Mouse (Mus musculus) urinary bladder, postnatal 36 days (tissue): ENCODE results near the gene Ncan.
A peak's percentile ranks its signal among the peaks of the same experiment; 100 is the strongest.

ENCODE experiments used
- DNase-seq, 2 experiments: peaks; one replicate each; pipeline ENCODE4 v3.0.0; 2022; ENCODE audit warnings: low spot score in 2 of 2, mixed read lengths in 1 of 2

The Ncan gene

DNA sequence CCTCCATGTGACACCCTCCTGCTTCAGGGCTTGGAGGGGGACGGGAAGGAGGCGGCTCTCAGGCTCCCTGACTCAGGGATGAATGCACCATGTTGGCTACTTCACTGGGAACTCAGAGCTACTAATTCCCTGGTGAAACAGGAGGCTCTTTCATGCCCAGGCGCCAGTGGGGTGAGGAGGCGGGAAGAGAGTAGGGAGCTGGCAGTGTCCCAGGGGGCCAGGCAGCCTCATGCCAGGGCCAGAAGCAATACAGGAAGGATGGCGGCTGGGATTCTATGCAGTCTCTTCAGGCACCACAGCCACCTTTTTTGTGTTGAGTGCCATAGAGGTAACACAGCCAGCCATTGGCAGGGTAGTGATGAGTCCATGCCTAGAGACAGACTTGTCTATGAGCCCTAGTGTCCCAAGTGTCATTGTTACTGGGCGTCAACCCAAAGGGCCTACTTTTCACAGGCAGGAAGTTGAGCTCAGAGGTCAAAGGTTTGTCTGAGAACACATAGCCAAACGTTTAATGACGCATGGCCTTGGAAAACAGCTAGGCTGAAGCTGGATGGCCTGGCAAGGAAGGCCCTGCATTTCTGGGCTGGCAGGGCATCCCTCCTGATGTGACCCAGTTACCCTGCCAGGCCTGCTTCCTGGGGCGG lies 8.8 kb upstream of the Ncan start:
- peak in 1 of 2 experiments; percentile 29 for DNase-seq

DNA sequence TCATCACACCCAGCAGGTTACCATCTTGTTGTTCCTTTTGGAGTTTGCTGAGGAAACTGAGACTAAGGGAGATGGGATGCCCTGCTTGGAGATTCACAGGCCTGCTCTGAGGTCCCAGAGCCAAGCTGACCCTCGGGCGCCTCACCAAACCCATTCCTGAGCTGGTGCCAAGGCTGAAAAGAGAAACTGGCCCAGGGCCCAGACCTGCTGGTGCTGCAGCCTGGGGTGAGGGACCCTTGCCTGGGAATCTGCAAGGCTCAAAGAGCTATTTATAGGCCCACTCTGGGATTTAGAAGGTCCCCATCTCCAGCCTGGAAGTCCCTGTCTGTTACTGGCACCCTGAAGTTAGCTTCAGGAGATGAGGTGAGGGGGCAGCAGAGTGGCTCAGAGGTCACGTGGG lies 7.8 kb upstream of the Ncan start:
- DNase-seq, result peak in 1 of 2 experiments; percentile 47

DNA sequence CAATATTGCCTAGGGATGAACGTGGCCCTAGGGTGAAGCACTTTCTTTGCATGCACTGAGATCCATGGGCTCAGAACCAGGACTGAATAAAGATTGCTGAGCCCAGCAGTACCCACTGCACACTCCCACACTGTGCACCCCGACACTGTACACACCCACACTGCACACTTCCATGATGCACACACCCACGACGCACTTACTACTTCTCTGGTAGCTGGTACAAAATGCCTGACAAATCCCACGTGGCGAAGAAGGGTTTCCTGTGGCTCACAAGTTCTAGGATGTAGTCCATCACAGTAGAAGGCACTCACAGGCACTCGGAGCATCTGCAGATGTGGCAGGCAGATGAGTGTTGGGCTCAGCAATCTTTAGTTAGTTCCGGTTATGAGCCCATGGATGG lies 4.3 kb upstream of the Ncan start:
- DNase-seq, result no peak

DNA sequence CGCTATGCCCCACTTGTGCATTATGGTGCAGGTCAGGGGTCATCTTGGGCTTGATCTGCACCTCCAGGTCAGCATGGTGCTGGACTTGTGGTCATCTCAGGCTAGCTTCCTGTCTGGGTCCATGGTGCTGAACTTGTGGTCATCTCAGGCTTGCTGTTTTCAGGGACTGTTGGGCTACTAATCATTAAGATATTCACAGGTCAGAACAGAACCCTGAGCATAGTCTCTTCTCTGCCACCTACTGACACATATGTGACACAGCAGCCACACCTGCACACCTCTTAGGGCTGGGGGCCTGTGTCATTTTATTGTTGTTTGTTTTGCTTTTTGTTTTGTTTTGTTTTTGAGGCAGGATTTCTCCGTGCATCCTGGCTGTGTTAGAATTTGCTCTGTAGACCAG lies 2.2 kb upstream of the Ncan start:
- no peak for DNase-seq

DNA sequence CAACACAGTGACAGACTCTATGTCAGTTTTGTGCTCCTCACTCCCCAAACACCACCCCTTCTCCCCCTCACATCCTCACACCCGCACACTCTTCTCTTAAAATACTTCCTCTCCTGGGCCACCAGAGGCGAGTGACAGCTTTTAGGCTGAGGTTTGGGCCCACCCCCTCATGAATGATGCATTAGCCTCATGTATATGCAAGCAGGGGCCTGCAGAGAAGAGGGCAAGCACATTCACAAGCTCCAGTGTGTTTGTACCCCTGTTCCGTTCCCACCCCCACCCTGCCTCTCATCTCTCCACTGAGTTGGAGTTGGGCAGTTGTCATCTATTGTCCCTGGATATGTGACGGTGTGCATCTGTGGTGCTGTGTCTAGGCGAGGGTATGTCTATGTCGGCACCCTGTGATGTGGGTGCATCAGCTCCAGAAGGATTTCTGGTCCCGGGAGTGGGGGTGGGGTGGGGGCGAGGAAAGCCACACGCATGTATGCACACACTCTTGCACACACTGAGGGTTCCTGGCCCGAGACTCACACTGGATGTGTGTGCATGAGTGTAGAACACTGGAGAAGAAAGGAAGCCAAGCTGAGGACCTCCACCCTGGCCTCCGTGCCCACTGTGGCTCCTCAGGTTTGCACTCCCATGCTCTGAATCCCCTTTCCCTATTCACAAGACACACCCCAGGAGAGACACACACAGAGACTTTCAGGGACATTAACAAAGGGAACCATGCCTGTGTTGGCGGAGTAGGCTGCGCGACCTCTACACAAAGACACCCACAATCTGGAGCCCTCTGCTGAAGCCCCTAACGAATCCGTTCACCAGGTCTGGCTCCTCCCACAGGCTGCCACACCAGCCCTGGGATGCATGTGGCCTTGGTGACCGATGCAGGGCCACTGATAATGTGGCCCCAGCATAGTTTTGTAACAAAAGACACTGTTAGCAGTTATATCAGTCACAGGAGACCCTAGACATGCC lies 1.7 kb downstream of the Ncan start:
- DNase-seq, result no peak

DNA sequence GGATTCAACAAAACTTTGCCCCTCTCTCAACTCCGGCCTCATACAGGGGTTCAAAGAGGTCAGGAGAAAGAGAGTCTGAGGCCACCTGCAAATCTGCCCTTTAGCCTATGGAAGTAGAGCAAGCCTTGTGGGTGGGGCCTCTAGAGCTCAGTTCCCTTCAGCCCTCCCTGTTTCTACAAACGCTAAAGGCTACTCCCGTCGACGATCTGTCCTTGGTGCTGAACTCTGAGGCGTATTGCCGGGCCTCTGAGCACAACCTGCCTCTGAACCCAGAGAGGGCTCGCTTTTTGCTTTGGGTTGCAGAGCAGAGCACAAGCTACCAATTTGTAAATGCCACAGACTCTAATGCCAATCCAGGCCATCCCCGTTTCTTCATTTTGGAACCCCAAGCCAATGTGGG lies 3.1 kb downstream of the Ncan start:
- DNase-seq, result no peak

DNA sequence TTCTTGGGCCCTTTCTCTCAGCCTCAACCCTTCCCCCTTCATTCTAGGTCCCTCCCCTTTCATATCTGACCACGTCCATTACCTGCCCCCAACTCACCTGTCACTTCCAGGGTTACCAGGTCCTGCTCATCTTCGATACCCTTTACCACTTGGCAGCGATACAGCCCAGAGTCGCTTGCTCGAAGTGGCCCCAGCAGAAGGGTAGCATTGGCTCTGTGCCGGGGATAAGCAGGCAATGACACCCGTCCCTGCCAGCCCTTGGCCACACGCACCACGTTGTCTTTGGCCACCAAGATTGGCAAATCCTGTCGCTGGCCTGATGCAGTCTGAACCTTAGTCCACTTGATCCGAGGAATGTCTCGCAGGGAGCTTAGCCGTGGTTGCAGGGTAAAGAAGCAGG lies 5.8 kb downstream of the Ncan start:
- no peak for DNase-seq

DNA sequence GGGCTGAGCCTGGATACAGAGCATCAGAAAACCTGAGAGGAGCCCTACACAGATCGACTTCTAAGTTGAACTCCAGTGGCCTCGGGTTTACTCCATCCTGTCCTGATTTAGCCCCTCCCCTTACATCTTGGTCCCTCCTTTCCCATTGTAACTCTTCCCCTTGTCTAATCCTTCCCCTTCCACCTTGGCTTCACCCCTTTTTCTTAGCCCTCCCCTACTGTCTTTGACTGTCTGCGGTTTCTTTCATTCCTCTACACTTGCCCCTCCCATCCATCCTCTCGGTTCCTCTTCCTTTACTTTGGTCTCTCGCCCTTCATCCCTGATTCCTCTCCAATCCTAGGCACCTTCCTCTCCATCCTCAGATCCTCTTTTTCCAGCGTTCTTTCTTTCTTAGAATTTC lies 6.2 kb downstream of the Ncan start:
- no peak for DNase-seq

DNA sequence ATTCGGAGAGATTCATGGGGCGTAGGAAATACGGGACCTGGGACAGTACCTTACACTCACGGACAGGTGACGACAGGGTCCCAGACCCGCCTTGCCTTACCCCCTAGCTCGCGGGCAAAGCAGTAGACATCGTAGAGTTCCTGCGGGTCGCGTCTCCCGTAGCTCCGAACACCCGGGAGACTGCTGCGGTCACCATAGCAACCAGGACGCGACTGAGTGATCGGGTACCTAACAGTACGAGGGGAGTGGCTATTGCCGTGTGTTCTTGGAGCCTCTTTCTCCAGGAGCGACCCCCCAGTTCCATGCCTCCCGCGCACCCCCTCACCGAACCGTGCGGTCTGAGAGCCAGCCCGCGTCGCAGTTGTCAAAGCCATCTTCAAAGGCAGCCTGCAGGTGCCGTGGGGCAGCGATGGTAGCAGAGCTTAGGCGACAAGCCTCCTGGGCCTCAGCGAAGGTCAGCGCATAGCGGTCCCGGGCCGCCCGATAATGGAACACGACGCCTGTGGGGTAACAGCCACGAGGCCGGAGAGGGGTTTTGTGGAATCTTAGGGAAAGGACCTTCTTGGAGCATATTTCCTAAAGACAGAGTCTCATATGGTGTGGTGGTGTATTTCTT lies 8.2 kb downstream of the Ncan start:
- no peak for DNase-seq

DNA sequence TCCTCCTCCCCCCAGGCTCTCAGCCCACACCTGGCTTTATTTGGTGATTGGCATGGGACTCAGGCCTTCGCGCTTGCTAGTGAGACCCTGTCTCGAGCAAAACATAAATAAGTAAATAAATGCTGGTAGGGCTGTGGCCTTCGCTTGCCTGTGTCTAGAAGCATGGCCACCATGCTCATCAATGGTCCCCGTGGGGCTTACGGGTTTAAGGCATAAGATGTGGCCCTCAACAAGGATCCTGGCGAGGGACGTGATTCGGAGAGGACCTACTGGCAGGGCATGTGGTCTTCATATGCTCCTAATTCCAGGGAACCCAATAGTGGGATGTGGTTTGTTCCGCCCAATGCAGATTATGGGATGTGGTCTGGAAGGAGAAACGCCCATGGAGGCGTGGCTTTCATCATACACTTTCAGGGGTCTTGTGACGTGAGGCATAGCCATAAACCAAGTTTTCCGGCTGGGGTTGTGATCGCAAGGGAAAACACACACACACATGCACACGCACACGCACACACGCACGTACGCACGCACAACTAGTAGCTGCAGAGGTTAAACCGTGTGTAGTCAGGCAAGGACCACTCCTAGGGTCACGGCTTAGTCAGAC lies 9.4 kb downstream of the Ncan start:
- no peak for DNase-seq

DNA sequence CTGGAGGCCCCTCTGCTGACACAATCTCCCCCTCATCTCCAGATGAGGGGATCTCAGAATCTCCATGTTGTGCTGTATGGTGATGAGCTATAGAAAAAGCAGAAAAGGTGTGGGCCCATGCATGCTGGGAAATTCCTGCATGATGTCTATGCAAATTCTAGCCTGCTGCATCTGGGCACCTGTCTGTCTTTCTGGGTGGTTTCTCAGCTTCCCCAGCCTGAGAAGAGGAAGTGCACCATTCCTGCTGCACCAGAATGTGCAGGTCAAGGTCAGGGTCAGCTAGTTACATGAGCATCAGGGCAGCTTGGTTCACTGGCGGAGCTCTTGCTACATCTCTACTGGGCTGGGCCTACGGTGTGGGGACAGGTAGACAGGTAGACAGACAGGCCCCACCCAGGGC lies 10.2 kb downstream of the Ncan start:
- DNase-seq, result no peak

DNA sequence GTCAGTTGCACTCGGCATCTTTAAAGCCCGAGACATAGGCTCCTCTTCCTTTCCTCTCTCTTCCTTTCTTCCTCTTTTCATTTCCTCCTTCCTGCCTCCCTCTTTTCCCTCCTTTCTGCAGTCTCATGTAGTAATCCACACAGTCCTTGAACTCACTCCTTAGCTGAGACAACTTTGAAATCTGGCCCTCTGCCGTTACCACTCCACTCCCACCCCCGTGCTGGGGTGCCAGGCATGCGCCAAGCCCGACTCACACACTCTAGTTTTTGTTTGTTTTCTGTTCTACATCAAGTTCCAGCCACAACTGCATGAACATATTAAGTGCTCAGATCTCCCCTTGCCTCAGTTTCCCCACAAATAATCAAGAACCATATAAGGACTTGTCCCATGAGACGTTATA lies 15.8 kb downstream of the Ncan start:
- DNase-seq, result no peak

DNA sequence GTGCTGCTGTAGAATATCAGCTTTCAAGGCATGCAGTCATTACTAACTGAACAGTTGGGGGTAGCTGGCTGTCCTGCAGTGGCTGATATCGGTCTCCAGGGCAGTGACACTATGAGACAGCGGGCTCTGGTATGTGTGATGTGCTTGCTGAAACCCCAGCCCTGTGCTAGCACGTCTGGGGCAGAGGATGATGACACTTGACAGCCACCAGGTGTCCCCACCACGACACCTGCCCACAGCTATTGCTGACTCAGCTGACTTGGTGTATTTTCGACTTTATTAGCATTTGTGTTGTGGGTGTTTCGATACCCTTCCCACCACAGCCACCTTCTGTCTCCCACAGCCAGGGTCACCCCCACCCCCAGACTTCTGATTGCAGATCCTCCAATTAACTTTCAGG lies 16.2 kb downstream of the Ncan start:
- peak in 1 of 2 experiments; percentile 25 for DNase-seq

DNA sequence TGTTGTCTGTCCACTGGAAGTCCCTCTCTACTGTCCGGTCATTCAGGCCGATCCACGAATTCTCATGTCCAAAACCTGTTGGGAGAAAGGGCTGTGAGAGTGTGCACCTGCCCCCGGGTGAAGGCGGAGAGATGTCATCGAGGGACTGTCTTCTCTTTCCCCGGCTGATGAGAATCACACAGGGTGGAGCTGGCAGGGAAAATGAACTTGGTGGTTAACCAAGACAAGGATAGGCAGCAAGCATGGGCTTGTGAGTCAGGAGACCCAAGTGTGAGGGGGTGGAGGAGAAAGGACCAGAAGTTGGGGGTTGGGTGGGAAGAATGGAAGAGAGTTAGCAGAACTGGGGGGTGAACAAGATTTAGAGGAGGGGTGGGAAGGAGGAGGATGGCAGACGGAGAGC lies 20.4 kb downstream of the Ncan start:
- no peak for DNase-seq

DNA sequence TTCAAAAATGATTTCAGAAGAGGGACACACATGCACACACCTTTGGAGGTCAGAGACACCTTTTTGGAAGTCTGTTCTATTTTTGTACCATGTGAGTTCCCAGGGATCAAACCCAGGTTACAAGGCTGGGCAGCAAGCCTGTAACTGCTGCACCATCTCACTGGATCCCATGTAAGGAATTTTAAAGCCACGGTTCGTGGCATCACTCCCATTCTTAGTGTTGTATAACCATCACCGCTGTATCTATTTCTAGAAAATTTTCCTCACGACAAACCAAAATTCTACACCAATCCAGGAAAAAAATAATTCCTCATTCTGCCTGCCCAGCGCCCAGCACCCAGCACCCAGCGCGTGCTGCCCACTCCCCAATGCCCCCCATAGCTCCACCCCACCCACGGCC lies 21.4 kb downstream of the Ncan start:
- no peak for DNase-seq

DNA sequence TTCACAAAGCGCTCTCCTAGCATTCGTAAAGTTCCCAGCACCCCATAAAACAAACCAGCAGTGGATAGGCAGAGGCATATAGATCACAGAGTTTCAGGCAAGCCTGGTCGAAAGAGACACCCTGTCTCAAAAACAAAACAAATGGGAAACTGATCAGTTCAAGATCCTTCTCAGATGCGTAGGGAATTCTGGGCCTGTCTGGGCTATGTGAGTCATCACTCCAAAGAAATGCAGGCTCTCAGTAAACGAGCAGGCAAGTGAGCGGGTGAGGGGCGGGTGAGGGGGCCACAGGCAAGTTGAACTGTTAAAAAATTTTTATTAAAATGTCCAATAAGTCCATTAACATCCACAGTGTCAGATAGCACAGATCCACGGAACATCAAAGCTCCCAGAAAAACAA lies 27.9 kb downstream of the Ncan start:
- no peak for DNase-seq

DNA sequence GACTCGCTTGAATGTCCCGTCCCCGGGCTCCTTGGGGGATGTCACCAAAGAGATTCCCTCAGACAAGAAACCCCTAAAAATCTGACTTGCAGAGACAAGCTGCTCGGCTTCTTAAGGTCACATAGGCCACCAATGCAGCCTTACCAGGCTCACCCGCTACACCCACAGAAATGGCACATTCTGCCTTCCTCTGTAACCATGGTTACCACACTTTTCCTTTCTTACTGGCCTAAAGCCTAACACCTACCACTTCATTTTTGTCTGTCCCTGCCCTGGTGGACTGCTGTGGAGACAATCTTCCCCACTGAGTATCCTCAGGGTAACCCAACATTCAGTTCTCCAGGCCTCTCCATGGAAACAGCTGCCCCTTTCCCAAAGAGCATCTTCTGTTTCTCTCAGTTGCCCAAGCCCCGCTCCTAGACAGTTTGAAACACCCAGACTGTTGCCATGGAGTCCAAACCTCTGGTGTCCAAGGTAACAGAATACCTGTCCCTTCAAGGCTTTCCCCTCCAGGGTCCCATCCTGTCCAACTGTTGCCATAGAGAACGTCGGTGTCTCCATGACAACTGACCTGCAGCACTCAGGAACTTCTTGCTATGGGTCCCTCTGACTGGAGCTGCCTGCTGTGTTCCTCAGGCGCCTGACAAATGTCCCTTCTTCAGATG lies 31.2 kb downstream of the Ncan start:
- no peak for DNase-seq

DNA sequence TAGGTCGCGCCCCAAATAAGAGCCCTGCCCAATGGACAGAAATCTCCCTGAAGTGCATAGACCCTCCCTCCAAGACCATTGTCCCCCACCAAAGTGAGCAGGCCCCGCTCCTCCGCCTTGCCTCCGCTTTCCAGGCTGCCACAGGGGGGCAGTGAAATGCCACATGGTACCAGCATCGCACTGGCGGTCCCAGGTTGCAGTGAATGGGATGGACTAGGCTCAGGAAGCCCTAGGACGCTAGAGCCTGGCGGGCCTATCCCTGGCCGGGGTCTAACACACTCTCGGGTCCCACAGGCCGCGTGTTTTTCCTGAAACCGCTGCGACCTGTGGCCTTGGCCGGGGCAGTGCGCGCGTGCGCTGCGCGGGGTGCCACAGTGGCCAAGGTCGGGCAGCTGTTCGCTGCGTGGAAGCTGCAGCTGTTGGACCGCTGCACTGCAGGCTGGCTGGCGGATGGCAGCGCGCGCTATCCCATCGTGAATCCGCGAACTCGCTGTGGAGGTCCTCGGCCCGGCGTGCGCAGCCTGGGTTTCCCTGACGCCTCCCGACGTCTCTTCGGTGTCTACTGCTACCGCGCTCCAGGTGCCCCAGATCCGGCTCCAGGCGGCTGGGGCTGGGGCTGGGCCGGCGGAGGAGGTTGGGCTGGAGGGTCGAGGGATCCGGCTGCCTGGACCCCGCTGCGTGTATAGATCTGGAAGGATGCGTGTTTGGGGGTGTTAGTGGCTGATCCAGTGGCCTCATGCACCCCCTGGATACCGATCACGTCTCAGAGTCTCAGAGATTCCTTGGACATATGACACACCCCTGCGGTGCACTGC lies 32.6 kb downstream of the Ncan start:
- no peak for DNase-seq

DNA sequence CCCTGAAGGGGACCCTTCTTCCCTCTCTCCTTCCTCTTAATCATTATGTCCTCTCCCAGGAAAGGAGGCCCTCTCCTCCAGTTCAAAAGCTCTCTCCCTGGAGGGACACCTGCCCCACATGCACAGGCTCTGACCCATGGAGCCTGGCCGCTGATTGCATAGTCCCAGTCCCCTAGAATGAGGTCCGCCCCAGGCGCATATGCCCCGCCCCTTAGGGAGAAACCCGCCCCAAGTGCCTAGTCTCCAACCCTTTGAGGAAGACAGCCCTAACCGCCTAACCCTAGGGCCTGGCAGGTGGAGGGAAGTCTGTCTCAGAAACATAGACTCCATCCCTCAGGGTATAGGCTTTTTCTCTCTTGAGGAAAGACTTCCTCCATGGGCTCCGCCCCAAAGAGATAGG lies 33.4 kb downstream of the Ncan start:
- DNase-seq, result no peak

DNA sequence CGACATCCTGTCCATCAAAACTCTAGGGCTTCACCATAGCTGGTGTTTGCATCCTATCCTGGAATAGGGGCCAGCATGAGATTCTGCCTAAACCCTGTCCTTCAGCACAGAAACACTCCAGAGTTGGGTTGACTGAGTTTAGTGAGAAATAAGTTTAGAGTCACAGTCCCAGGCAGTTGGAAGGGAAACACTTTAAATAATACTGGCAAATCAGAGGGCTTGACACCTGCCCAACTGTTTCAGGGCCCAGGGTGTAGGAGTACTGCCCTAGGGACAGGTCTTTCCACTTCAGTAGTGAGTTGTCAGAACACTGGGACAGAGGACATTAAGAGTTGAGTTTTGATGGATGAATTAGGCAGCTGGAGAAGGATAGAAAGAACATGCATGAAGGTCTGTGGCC lies 34.5 kb downstream of the Ncan start:
- no peak for DNase-seq
